Comparison of ENCODE assay signal across 14 mouse cellular contexts in the genomic region with DNA sequence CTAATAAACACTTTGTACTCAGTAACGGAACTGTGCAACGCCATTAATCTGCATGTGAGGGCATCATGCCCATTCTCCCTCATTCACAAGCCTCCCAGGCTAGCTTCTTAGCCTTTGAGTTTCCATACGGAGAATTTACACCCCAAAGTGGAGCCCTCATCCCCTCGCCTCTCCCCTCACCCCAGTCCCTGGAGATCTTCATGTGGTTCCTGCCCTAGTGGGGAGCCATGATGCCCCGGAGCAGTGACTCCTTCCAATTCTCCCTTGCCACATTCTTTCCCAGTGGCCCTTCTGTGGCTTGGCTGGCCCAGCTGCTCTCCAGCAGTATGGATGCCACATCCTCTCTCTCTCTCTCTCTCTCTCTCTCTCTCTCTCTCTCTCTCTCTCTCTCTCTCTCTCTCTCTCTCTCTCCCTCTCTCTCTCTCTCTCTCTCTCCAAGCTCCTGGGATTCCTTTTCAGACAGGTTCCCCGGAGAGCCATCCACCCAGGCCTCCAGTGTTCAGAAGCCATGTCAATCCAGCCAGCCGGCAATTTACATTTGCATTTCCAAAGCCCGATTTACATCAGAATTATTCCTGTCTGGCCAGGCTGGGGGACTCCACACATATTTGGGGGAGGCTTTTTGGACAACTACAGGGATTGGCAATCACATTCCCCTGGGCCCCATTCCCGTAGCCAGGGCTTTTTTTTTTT.
DNase-seq lines count a peak whose midpoint lies in the region; ATAC-seq and TF ChIP-seq lines count a peak whose summit lies in the region.
"Had no signal": no experiment of that assay in that cellular context is flagged by ENCODE, and none has a peak within 500 bp of the region (broad histone marks: within the 10 kb centered on the region; RNA-seq: fewer than 3 reads in every experiment).

No protein-coding gene starts in this region.

- 46% methylated on average over 9 of the region's 9 CpGs for WGBS in hindbrain, embryonic 10.5 days
- 37% methylated on average over 9 of the region's 9 CpGs for WGBS in midbrain, embryonic 13.5 days

- no peaks in the 10 kb centered on the region for H3K36me3 ChIP-seq in CH12.LX (replicated peaks in 1 of 2; ENCODE audit: control insufficient read depth in 1 of 2, insufficient read depth in 1 of 2, low read length in 1 of 2)
- no peaks in the 10 kb centered on the region for H3K36me3 ChIP-seq in hindbrain, embryonic 10.5 days
- H3K36me3 ChIP-seq in midbrain, embryonic 13.5 days: no peaks in the 10 kb centered on the region
- H3K36me3 ChIP-seq: embryonic facial prominence, embryonic 15.5 days; kidney, embryonic 15.5 days had no signal

- no peak for TF ChIP-seq RAD21 in CH12.LX (IDR thresholded peaks at IDR 0.05; ENCODE audit: low read depth, low read length)

- H3K4me1 ChIP-seq in CH12.LX (ENCODE audit: control insufficient read depth in 1 of 2, insufficient read depth in 2 of 2): peaks cover 2 to 24% of the 10 kb centered on the region in 2 experiments
- H3K4me1 ChIP-seq in hindbrain, embryonic 10.5 days (replicated peaks): peaks cover 27% of the 10 kb centered on the region
- peaks cover 10% of the 10 kb centered on the region for H3K4me1 ChIP-seq in midbrain, embryonic 13.5 days (replicated peaks)

- TF ChIP-seq POLR2A in CH12.LX (IDR thresholded peaks at IDR 0.05; ENCODE audit: low read depth, low read length): no peak

- H3K9me3 ChIP-seq in CH12.LX (replicated peaks; ENCODE audit: low read length): no peaks in the 10 kb centered on the region
- H3K9me3 ChIP-seq in hindbrain, embryonic 10.5 days: no peaks in the 10 kb centered on the region
- no peaks in the 10 kb centered on the region for H3K9me3 ChIP-seq in midbrain, embryonic 13.5 days
- H3K9me3 ChIP-seq: embryonic facial prominence, embryonic 15.5 days; kidney, embryonic 15.5 days had no signal

- no peak for TF ChIP-seq EP300 in CH12.LX (IDR thresholded peaks at IDR 0.05; ENCODE audit: low read length)

- no peak overlapping the region for H3K27ac ChIP-seq in CH12.LX (ENCODE audit: insufficient read depth, low read depth)
- H3K27ac ChIP-seq in hindbrain, embryonic 10.5 days: peak overlapping the region; percentile 77
- peak overlapping the region; percentile 62; the same call in 1 of the 2 replicates for H3K27ac ChIP-seq in midbrain, embryonic 13.5 days
- H3K27ac ChIP-seq: embryonic facial prominence, embryonic 15.5 days; kidney, embryonic 15.5 days; macrophage had no signal

- H3K9ac ChIP-seq in CH12.LX (ENCODE audit: insufficient read depth, low read depth): no peak overlapping the region
- H3K9ac ChIP-seq in midbrain, embryonic 13.5 days (replicated peaks): no peak overlapping the region
- H3K9ac ChIP-seq: embryonic facial prominence, embryonic 15.5 days; kidney, embryonic 15.5 days had no signal

- no peaks in the 10 kb centered on the region for H3K27me3 ChIP-seq in CH12.LX (replicated peaks)
- H3K27me3 ChIP-seq in hindbrain, embryonic 10.5 days (ENCODE audit: insufficient read depth, poor library complexity, severe bottlenecking): peaks cover 86% of the 10 kb centered on the region
- H3K27me3 ChIP-seq in midbrain, embryonic 13.5 days: peaks cover 60% of the 10 kb centered on the region; the same call in 1 of the 2 replicates

- dilution Hi-C loops in CH12.LX (cut with MboI; ENCODE audit: extremely low pct_ligation_motif_present, extremely low pct_unique_long_range_greater_than_20kb, low sequenced_read_pairs): no loop called here

- no peak for TF ChIP-seq CTCF in CH12.LX (conservative IDR thresholded peaks at IDR 0.05 in 1 of 2, IDR thresholded peaks at IDR 0.05 in 1 of 2; ENCODE audit: low read depth in 2 of 2, low read length in 2 of 2)

- in situ Hi-C loops in CH12.LX (cut with MboI; ENCODE audit: low pct_ligation_motif_present, low pct_unique_long_range_greater_than_20kb, low sequenced_read_pairs): no loop called here

- H3K4me2 ChIP-seq in CH12.LX (ENCODE audit: insufficient read depth, low read depth, poor library complexity, severe bottlenecking): no peak overlapping the region
- no peak overlapping the region for H3K4me2 ChIP-seq in midbrain, embryonic 13.5 days (replicated peaks)
- H3K4me2 ChIP-seq: embryonic facial prominence, embryonic 15.5 days; kidney, embryonic 15.5 days had no signal

- ATAC-seq in midbrain, embryonic 13.5 days: peak; percentile 68

- no peak overlapping the region for H3K4me3 ChIP-seq in CH12.LX (replicated peaks in 1 of 3; ENCODE audit: low read depth in 2 of 3, low read length in 2 of 3, poor library complexity in 1 of 3)
- H3K4me3 ChIP-seq in hindbrain, embryonic 10.5 days: no peak overlapping the region
- H3K4me3 ChIP-seq in midbrain, embryonic 13.5 days (replicated peaks): no peak overlapping the region
- H3K4me3 ChIP-seq: embryonic facial prominence, embryonic 15.5 days; kidney, embryonic 15.5 days had no signal

- no peak for DNase-seq in CH12.LX (ENCODE audit: extremely low read depth)
- peak; percentile 82 for DNase-seq in ZHBTc4 (ENCODE audit: low read depth, low spot score)
- DNase-seq in hindbrain, embryonic 10.5 days (ENCODE audit: low spot score): peak; percentile 33
- no peak for DNase-seq in urinary bladder, postnatal 36 days (ENCODE audit: low spot score in 2 of 2)
- DNase-seq in spleen, adult 12 weeks (ENCODE audit: low spot score): no peak
- no peak for DNase-seq in adrenal gland, postnatal 25 days
- no peak for DNase-seq in lung, adult 18-20 months
- DNase-seq: adrenal gland, postnatal 10 days; heart, postnatal 4 days; thymus, postnatal 25 days had no signal

- no peaks in the 10 kb centered on the region for H3K79me2 ChIP-seq in CH12.LX (replicated peaks; ENCODE audit: control insufficient read depth, extremely low read depth, insufficient read depth, poor library complexity, severe bottlenecking)

TF ChIP-seq in CH12.LX, 34 proteins besides CTCF, POLR2A, EP300 and RAD21:
- TF ChIP-seq USF2 (conservative IDR thresholded peaks at IDR 0.05; ENCODE audit: low read depth, low read length) (no peak), ZNF384 (IDR thresholded peaks at IDR 0.05; ENCODE audit: low read depth, low read length) (0 out of 2 replicates have a peak, but pooled peaks have one; percentile 13)

Comparison
In these comparisons a context has a peak if more than half of its experiments do, and no peak if none do; other contexts are left out.
1. DNase-seq: peak in ZHBTc4 (single experiment) and hindbrain, embryonic 10.5 days (single experiment); none in CH12.LX (single experiment), urinary bladder, postnatal 36 days (0 of 2), spleen, adult 12 weeks (single experiment), adrenal gland, postnatal 25 days (single experiment) and lung, adult 18-20 months (0 of 2).